Mouse (Mus musculus) intestine, postnatal 0 days (tissue): ENCODE results near the gene Josd2. TPM values are rescaled to one million over a fixed set of nuclear protein-coding genes. Genes with fewer than 3 reads are reported as not detected.

Source experiments
- ATAC-seq: fragments of 200-750 bp; cut with Nextera tagmentation; 2 replicates; pipeline ENCODE4 v1.8.0; 2017; ENCODE audit warnings: mild to moderate bottlenecking, moderate TSS enrichment, moderate library complexity
- H3K27ac ChIP-seq: fragments of 300-500 bp; sonication (generic); 2 replicates; pipeline ENCODE4 v1.5.1; 2014; ENCODE audit warnings: mild to moderate bottlenecking, low read depth, low read length, moderate library complexity
- H3K27me3 ChIP-seq: fragments of 300-500 bp; sonication (generic); replicated peaks from 2 replicates; pipeline ENCODE4 v1.6.1; 2014; ENCODE audit warnings: low read length, mixed read lengths; ENCODE audit not compliant: control insufficient read depth, insufficient read depth
- H3K36me3 ChIP-seq: fragments of 300-500 bp; sonication (generic); 2 replicates; pipeline ENCODE4 v1.6.1; 2014; ENCODE audit warnings: mild to moderate bottlenecking, moderate library complexity; ENCODE audit not compliant: control insufficient read depth, insufficient read depth
- H3K4me1 ChIP-seq: fragments of 300-500 bp; sonication (generic); replicated peaks from 2 replicates; pipeline ENCODE4 v1.6.1; 2014; ENCODE audit warnings: antibody characterized with exemption, low read length, mixed read lengths; ENCODE audit not compliant: control insufficient read depth, insufficient read depth
- H3K4me2 ChIP-seq: fragments of 300-500 bp; sonication (generic); replicated peaks from 2 replicates; pipeline ENCODE4 v1.6.1; 2014; ENCODE audit warnings: low read depth, mild to moderate bottlenecking, moderate library complexity
- H3K4me3 ChIP-seq: fragments of 300-500 bp; sonication (generic); 2 replicates; pipeline ENCODE4 v1.5.1; 2014; ENCODE audit warnings: low read depth, low read length
- H3K9ac ChIP-seq: fragments of 300-500 bp; sonication (generic); 2 replicates; pipeline ENCODE4 v1.6.1; 2014; ENCODE audit warnings: mild to moderate bottlenecking, low read depth, low read length
- H3K9me3 ChIP-seq: fragments of 300-500 bp; sonication (generic); 2 replicates; pipeline ENCODE4 v1.6.1; 2016; ENCODE audit warnings: mixed run types; ENCODE audit not compliant: control insufficient read depth
- CTCF ChIP-seq: sonication (generic); IDR thresholded peaks from 2 replicates; pipeline ENCODE4 v1.5.1; 2016; ENCODE audit warnings: low read depth, mild to moderate bottlenecking, control low read depth, antibody characterized with exemption, moderate library complexity
- whole genome bisulfite sequencing: fragments of 180-500 bp; shearing (Covaris S2); extraction: QIAGEN DNeasy Blood & Tissue Kit; methylation state at CpG from one replicate; pipeline ENCODE4 v1.1.7; 2014; 5-methylcytosine and 5-hydroxymethylcytosine counted together
- polyA plus RNA-seq: library from polyadenylated mRNA; unstranded; fragments of >200 nt; fragmentation: Nextera tagmentation; extraction: Ambion mirVana; gene quantifications from 2 replicates; pipeline ENCODE4 v1.2.1, GENCODE M21; 2015

Josd2 gene
- polyA plus RNA-seq, 1 experiment from 2014 or later: 28.6 TPM

GRCm38 (mm10) chr7:44465111-44465510 is 2.7 kb upstream of the Josd2 start, which contains the start of gene Aspdh:
Aspdh (plus strand) TSS chr7:44465391.
- no peaks in the 10 kb centered on the region; the same call in 1 of the 2 replicates for H3K36me3 ChIP-seq
- H3K4me1 ChIP-seq: peaks cover 9% of the 10 kb centered on the region; the same call in 1 of the 2 replicates
- no peak within 1 kb of the TSS for H3K27ac ChIP-seq
- H3K9ac ChIP-seq: no peak within 1 kb of the TSS
- no peak within 1 kb of the TSS for H3K4me3 ChIP-seq
- ATAC-seq: no peak
- H3K4me2 ChIP-seq: no peak within 1 kb of the TSS
- H3K9me3 ChIP-seq: no peaks in the 10 kb centered on the region
- TF ChIP-seq CTCF: no peak
- WGBS: 52% methylated on average over 2 of the region's 2 CpGs
- peaks cover 46% of the 10 kb centered on the region for H3K27me3 ChIP-seq

GRCm38 (mm10) chr7:44466006-44466887 is 1.5 kb upstream of the Josd2 start:
- no peak for TF ChIP-seq CTCF
- H3K4me2 ChIP-seq: no peak overlapping the region
- peaks cover 35% of the 10 kb centered on the region for H3K27me3 ChIP-seq
- no peak overlapping the region for H3K4me3 ChIP-seq
- H3K36me3 ChIP-seq: no peaks in the 10 kb centered on the region; the same call in 1 of the 2 replicates
- ATAC-seq: no peak
- WGBS: 83% methylated on average over 10 of the region's 10 CpGs
- no peaks in the 10 kb centered on the region for H3K9me3 ChIP-seq
- H3K9ac ChIP-seq: no peak overlapping the region
- H3K4me1 ChIP-seq: peaks cover 9% of the 10 kb centered on the region; the same call in 1 of the 2 replicates
- H3K27ac ChIP-seq: no peak overlapping the region

GRCm38 (mm10) chr7:44466888-44467311 is 880 bp upstream of the Josd2 start:
- WGBS: 84% methylated on average over 16 of the region's 16 CpGs
- Histone ChIP-seq H3K9me3 (no peaks in the 10 kb centered on the region), H3K4me1 (peaks cover 9% of the 10 kb centered on the region; the same call in 1 of the 2 replicates), H3K36me3 (no peaks in the 10 kb centered on the region; the same call in 1 of the 2 replicates), H3K9ac (no peak overlapping the region), H3K27ac (no peak overlapping the region), H3K27me3 (peaks cover 28% of the 10 kb centered on the region), H3K4me2 (no peak overlapping the region), H3K4me3 (no peak overlapping the region)
- no peak for TF ChIP-seq CTCF
- ATAC-seq: no peak

- Histone ChIP-seq H3K9ac (peak overlapping the region; percentile 60), H3K4me2 (peak overlapping the region; percentile 75), H3K4me3 (peak overlapping the region; percentile 63), H3K9me3 (no peaks in the 10 kb centered on the region), H3K27me3 (peaks cover 10% of the 10 kb centered on the region), H3K36me3 (no peaks in the 10 kb centered on the region; the same call in 1 of the 2 replicates), H3K4me1 (peaks cover 12% of the 10 kb centered on the region; the same call in 1 of the 2 replicates), H3K27ac (no peak overlapping the region)
- no peak for TF ChIP-seq CTCF
- WGBS: 61% methylated on average over 15 of the region's 15 CpGs
- ATAC-seq: no peak
Observed at GRCm38 (mm10) chr7:44468644-44469285, 985 bp downstream of the Josd2 start.

GRCm38 (mm10) chr7:44469677-44470675 is 2.2 kb downstream of the Josd2 start:
- Histone ChIP-seq H3K9ac (no peak overlapping the region), H3K4me2 (no peak overlapping the region), H3K27me3 (no peaks in the 10 kb centered on the region), H3K36me3 (no peaks in the 10 kb centered on the region; the same call in 1 of the 2 replicates), H3K4me1 (peaks cover 12% of the 10 kb centered on the region; the same call in 1 of the 2 replicates), H3K9me3 (no peaks in the 10 kb centered on the region), H3K4me3 (no peak overlapping the region), H3K27ac (no peak overlapping the region)
- no peak for TF ChIP-seq CTCF
- ATAC-seq: no peak
- 92% methylated on average over 16 of the region's 16 CpGs for WGBS
